Mouse (Mus musculus) frontal cortex, postnatal 10 days (tissue): Measurements from ENCODE around the gene Klf17.
"Not testable (repeated sequence)": the region's sequence is repeated elsewhere in the genome, so short reads cannot be mapped to it uniquely, and the experiment has no call there.

Experiments
- DNase-seq, 2 experiments: peaks; one replicate each; pipeline ENCODE4 v3.0.0; 2022; ENCODE audit warnings: low spot score in 2 of 2, mixed read lengths in 1 of 2

Gene Klf17

DNA sequence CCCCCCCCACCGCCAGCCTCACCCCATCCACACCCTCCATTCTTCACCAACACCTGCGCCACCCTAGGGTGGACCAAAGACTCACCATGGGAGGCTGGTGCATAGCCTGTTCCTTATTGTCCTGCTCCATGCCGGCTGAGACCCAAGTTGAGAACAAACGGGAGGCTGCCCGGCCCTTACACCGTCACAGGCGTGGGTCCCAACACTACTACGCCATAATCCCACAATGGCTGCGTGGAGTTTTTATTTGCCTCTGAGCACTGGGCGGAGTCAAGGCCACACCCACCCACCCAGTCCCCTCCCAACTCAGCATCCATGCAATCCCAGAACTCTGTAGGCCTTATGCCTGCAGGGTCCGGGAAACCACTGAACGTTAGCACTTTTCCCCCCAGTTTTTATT, at the start of gene Klf17:
Klf17 (minus strand) TSS at position 233 of the 400 bp plus-strand sequence.
- DNase-seq: no peak

DNA sequence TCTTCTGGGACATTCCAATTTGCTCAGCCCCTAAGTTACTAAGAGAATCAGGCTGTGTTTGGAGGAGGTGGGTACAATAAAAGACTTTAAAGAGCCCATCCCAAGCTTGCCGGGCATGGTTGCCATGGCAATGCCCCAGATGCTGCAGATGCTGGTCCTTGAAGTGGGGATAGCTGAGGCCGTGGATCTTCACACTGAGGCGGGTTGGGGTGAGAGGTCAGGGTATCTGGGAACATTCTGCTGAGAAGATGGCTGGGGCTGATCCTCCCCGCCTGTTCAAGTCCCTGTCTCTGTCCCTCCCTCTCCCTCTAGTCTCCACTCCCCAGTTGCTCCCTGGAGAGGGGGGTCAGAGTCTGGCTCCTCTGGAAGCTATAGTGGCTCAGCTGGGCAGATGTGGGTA, 48.9 kb upstream of the Klf17 start:
- no peak for DNase-seq

- DNase-seq: no peak
Measured at GRCm38 (mm10) chr4:117813591-117814192, 48.2 kb upstream of the Klf17 start.

DNA sequence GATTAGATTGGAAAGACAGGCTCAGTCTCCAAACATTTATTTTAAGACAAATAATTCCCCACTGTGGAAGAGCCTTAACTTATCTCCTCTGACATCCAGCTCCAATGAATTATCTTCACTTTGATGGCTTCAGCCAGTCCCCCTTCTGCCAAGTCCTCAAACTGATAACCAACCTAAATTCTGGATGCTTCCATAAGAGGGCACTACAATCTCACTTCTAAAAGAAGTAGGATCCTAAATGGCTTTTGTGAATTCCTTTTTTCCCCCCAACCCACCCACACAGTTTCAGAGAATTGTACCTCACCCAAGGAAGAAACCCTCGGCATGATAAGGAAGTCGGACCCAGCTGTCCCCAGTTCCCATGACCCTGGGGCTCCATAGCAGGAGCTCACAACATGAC, 45.5 kb upstream of the Klf17 start:
- no peak for DNase-seq

DNA sequence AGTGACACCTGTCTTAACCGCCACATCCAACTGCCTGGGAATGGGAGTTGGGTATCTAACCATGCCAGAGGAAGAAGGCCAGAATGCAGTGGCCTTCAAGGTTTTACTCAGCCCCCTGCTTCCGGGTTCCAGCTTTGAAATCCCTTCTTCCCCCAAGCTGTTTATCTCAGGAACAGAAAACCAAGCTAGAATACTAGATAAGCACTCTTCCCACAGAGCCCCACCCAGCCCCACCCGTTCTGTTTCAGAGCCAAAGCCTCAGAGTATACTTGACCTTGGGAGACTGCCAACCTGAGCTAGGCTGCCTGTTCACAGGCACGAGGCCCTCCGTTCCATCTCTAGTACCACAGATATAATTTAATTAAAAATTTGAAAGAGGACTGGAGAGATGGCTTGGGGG, 41.5 kb upstream of the Klf17 start:
- no peak for DNase-seq

GRCm38 (mm10) chr4:117799904-117800303, 34.5 kb upstream of the Klf17 start:
- no peak for DNase-seq

DNA sequence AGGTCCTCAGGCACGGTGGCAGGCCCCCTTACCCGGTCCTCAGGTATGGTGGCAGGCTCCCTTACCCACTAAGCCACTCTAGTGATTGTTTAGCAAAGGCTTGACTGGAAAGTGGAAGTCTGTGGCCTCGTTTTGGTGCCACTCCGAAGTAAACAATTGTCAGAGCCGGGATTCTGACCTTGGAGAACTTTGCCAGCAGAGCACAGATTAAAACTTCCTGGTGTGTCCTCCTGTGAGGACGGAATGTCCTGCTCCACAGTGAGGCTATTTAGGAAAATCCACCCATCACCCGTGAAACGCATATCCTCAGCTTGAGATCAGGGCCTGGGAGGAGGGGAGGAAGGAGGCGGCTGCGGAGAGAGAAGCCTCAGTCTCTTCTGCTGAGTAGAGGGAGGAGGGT, 22.9 kb upstream of the Klf17 start:
- no peak for DNase-seq

DNA sequence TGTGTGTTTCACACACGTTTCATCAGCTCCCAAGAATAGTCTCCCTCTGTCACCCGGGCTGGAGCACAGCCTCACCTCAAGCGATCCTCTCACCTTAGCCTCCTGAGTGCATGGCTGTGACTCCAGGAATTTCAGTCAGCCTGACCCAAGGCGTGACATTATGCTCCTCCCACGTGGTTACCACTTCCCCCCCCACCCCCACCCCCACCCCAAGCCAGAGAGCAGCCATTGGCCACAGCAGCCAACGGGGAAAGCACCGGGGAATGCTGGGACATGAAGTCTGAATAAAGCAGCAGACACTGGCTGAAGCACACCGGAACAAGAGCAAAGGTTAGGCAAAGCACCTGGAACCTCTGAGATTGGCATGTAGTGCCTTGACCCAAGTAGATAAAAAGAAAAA, 21.5 kb upstream of the Klf17 start:
- DNase-seq: no peak

- no peak for DNase-seq
Measured at GRCm38 (mm10) chr4:117782908-117783307, 17.5 kb upstream of the Klf17 start.

- DNase-seq: no peak
Measured at GRCm38 (mm10) chr4:117772960-117773359, 7.5 kb upstream of the Klf17 start.

DNA sequence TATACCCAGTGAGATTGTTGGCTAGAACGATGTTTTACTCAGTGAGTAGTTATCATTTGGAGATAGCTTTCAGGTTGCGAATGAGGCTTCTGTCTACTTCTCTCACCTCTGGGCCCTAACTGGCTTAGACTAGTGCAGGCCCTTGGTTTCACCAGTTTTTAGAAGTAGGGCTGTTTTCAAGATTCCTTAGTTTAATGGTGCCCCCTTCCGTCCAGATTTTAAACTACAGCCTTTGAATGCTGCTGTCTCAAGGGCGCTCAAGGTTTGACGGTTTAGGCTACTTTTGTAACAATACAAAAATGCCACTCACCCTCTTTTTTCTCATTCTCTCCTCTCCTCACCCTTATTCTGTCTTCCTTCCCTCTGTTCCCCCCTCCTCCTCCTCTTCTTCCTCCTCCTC, 5.5 kb upstream of the Klf17 start:
- peak in 1 of 2 experiments; percentile 61 for DNase-seq

DNA sequence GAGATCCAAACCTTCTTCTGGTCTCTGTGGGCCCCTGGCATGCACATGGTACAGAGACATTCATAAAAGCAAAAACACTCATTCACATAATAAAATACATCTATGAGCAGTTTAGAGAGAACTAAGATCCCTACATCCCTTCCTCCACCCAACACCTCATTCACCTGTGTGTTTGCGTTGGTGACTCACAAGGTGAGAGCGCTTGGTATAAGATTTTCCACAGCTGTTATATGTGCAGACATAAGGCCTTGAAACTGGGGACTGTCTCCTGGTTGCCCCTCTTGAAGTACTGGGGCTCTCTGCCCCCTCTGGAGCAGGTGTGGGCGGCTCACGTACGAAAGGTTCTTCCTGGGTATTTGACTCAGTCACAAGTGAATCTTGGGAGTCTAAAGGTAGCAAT, 5.3 kb downstream of the Klf17 start:
- no peak for DNase-seq

GRCm38 (mm10) chr4:117752469-117752868, 13.0 kb downstream of the Klf17 start:
- not testable (repeated sequence) for DNase-seq

DNA sequence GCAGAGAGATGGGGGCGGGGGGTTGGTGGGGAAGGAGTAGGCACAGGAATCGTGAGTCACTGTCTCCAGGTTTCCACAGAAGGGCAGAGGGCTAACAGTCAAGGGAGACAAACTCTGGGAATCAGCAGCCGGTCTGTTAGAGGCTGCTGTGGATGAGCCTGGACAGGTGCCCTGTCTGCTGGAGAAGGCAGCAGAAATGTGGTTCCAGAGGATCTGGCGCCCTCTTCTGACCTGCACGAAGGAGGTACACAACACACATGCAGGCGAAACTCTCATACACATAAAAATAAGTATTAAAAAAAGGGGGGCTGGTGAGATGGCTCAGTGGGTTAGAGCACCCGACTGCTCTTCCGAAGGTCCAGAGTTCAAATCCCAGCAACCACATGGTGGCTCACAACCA, 27.9 kb downstream of the Klf17 start:
- DNase-seq: peak in 1 of 2 experiments; percentile 9

DNA sequence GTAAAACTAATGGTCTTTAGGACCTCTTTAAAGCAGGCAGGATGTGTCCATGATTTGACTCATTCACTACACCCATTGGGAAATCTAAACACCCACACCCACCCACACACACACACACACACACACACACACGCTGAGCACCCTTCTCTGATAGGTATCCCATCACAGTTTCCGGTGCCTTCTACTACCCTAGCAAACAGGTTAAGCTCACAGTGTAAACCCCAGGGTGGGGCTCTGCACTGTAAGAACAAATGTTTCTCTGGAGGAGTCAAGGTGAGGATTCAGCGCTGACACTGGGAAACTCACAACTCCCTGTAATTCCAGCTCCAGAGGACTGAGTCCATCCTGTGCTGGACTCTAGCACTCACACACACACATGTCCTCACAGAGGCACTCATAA, 33.5 kb downstream of the Klf17 start:
- DNase-seq: no peak

DNA sequence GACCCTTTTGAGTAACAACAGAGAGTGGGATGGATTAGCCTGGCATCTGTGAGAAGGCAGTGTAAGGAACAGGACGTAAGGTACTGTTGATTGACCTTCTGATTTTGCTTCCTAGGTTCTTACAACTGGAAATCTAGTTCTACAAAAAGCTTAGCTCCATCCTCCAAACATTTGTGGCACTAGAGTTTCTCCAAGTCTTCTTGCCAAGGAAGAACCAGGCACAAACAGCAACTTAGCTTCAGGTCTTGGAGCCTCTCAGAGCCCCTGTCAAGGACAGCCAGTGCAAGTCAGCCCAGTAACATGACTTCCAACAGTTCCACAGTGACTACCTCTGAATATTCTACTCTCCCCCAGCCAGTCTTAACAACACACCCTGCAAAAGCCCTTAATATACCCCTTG, 41.3 kb downstream of the Klf17 start, which contains the start of gene Gm12845:
Gm12845 (plus strand) TSS at position 301 of the 400 bp plus-strand sequence.
- DNase-seq: no peak

- no peak for DNase-seq
Measured at GRCm38 (mm10) chr4:117713303-117714098, 51.9 kb downstream of the Klf17 start.

DNA sequence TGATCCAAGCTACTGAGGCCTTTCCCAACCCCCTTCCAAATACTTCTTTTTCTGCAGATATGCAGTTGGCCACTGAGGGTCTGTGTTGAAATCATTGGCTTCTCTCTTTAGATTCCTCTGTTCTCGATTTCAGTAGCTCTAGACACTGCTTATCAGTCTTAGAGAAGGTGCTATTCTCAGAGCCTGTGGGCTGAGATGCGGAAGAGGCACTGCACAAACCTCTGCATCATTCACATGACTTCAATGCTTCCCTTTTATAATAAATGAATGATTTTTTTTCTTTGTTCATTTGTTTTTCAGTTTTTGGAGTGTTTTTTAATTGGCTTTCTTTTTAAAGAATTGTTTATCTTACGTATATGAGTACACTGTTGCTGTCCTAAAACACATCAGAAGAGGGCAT, 53.1 kb downstream of the Klf17 start:
- no peak for DNase-seq

DNA sequence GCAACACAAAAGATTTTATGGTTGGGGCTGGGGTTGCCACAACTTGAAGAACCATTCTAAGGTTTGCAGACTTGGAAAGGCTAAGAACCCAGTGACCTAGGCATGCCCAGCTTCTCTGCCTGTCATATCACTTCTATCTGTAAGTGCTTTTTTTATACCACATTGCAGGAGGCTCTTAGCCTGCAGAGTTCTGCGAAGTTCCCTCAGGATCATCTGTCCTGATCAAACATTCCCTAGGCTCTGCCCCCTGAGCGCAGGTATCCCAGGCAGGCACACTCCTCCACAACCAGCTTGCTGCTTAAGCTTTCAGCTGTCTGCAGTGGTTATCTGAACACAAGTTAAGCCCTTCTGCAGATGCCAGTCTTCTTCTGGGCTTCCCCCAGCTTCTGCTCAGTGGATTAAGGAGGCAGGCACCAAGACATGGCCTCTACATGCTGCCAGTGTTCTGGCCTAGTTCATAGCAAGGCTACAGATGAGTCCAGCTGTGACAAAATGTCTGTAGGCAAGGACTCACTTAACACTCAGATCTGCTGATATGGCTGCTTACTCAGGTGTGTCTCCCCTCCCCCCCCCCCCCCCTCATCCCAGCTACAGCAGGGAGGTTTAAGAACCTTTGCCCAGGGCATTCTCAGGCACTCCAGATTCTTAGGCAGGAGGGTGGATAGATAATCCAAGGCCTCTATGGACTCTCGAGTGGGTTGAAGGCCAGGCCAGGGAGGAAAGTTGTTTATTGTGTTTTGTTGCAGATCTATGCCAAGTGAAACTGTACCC, 56.5 kb downstream of the Klf17 start:
- no peak for DNase-seq
